Mouse (Mus musculus) intestine, embryonic 15.5 days (tissue): ENCODE results near the gene Tspyl4. TPM values are rescaled to one million over a fixed set of nuclear protein-coding genes. Genes with fewer than 3 reads are reported as not detected.
"Not testable (repeated sequence)": the region's sequence is repeated elsewhere in the genome, so short reads cannot be mapped to it uniquely, and the experiment has no call there.

ENCODE experiments used
- ATAC-seq: fragments of 200-750 bp; cut with Nextera tagmentation; 2 replicates; pipeline ENCODE4 v1.8.0; 2017; ENCODE audit warnings: moderate TSS enrichment, moderate library complexity
- H3K27ac ChIP-seq: fragments of 300-500 bp; sonication (generic); 2 replicates; pipeline ENCODE4 v1.5.1; 2015; ENCODE audit warnings: mild to moderate bottlenecking, inconsistent platforms
- H3K27me3 ChIP-seq: fragments of 300-500 bp; sonication (generic); replicated peaks from 2 replicates; pipeline ENCODE4 v1.6.1; 2015; ENCODE audit warnings: inconsistent platforms
- H3K36me3 ChIP-seq: fragments of 300-500 bp; sonication (generic); 2 replicates; pipeline ENCODE4 v1.6.1; 2015; ENCODE audit warnings: inconsistent platforms
- H3K4me1 ChIP-seq: fragments of 300-500 bp; sonication (generic); replicated peaks from 2 replicates; pipeline ENCODE4 v1.6.1; 2015; ENCODE audit warnings: inconsistent platforms
- H3K4me2 ChIP-seq: fragments of 300-500 bp; sonication (generic); replicated peaks from 2 replicates; pipeline ENCODE4 v1.6.1; 2015; ENCODE audit warnings: mild to moderate bottlenecking, inconsistent platforms
- H3K4me3 ChIP-seq: fragments of 300-500 bp; sonication (generic); replicated peaks from 2 replicates; pipeline ENCODE4 v1.5.1; 2015; ENCODE audit warnings: inconsistent platforms
- H3K9ac ChIP-seq: fragments of 300-500 bp; sonication (generic); 2 replicates; pipeline ENCODE4 v1.6.1; 2015; ENCODE audit warnings: inconsistent platforms
- H3K9me3 ChIP-seq: fragments of 300-500 bp; sonication (generic); 2 replicates; pipeline ENCODE4 v1.6.1; 2016; ENCODE audit warnings: inconsistent platforms
- WGBS: fragments of 180-500 bp; shearing (Covaris S2); methylation state at CpG from one replicate; pipeline ENCODE4 v1.1.7; 2015; 5-methylcytosine and 5-hydroxymethylcytosine counted together
- polyA plus RNA-seq: library from polyadenylated mRNA; unstranded; fragments of >200 nt; fragmentation: Nextera tagmentation; extraction: Ambion mirVana; gene quantifications from 2 replicates; pipeline ENCODE4 v1.2.1, GENCODE M21; 2015

The Tspyl4 gene
- 14.2 and 18.8 TPM in 2 replicates for polyA plus RNA-seq

- under 1% methylated on average over 38 of the region's 38 CpGs for WGBS
- Histone ChIP-seq H3K9ac (peak within 1 kb of the TSS; percentile 61), H3K4me2 (peak within 1 kb of the TSS; percentile 90), H3K27ac (peak within 1 kb of the TSS; percentile 42; the same call in 1 of the 2 replicates), H3K27me3 (no peaks in the 10 kb centered on the region), H3K36me3 (no peaks in the 10 kb centered on the region), H3K4me1 (0 out of 2 replicates have a peak, but pooled peaks cover 4% of the 10 kb centered on the region), H3K9me3 (no peaks in the 10 kb centered on the region), H3K4me3 (peak within 1 kb of the TSS; percentile 63)
- peak; percentile 99 for ATAC-seq
These were observed at the start of gene Tspyl4 for GRCm38 (mm10) chr10:34297299-34297979. Tspyl4 (plus strand) TSS chr10:34297442.

- Histone ChIP-seq H3K9ac (no peak overlapping the region), H3K36me3 (no peaks in the 10 kb centered on the region), H3K27ac (no peak overlapping the region), H3K4me3 (no peak overlapping the region), H3K9me3 (no peaks in the 10 kb centered on the region), H3K4me1 (no peaks in the 10 kb centered on the region), H3K4me2 (no peak overlapping the region), H3K27me3 (no peaks in the 10 kb centered on the region)
- WGBS: 29% methylated on average over 3 of the region's 3 CpGs
- ATAC-seq: no peak
These were observed 49.5 kb upstream of the Tspyl4 start for GRCm38 (mm10) chr10:34247757-34248156.

GRCm38 (mm10) chr10:34249594-34249993 lies 47.6 kb upstream of the Tspyl4 start:
- no peaks in the 10 kb centered on the region for H3K9me3 ChIP-seq
- H3K27ac ChIP-seq: no peak overlapping the region
- 42% methylated on average over 2 of the region's 2 CpGs for WGBS
- no peak for ATAC-seq
- H3K27me3 ChIP-seq: no peaks in the 10 kb centered on the region
- H3K36me3 ChIP-seq: no peaks in the 10 kb centered on the region
- no peak overlapping the region for H3K4me3 ChIP-seq
- H3K9ac ChIP-seq: no peak overlapping the region
- no peaks in the 10 kb centered on the region for H3K4me1 ChIP-seq
- H3K4me2 ChIP-seq: no peak overlapping the region

- H3K4me3 ChIP-seq, H3K36me3 ChIP-seq, H3K9me3 ChIP-seq, H3K4me1 ChIP-seq, H3K27ac ChIP-seq, ATAC-seq, H3K4me2 ChIP-seq, H3K9ac ChIP-seq, H3K27me3 ChIP-seq: not testable (repeated sequence)
- WGBS: 87% methylated on average over 9 of the region's 9 CpGs
These were observed 44.4 kb upstream of the Tspyl4 start for GRCm38 (mm10) chr10:34252833-34253232.

- no peaks in the 10 kb centered on the region for H3K4me1 ChIP-seq
- no peak overlapping the region for H3K4me3 ChIP-seq
- 86% methylated on average over 4 of the region's 4 CpGs for WGBS
These were observed 32.1 kb upstream of the Tspyl4 start for GRCm38 (mm10) chr10:34265106-34265505.

GRCm38 (mm10) chr10:34267312-34268070 lies 29.8 kb upstream of the Tspyl4 start:
- 65% methylated on average over 5 of the region's 5 CpGs for WGBS

More at GRCm38 (mm10) chr10:34265106-34265505, 32.1 kb upstream of the Tspyl4 start:
- Histone ChIP-seq H3K27ac (no peak overlapping the region), H3K9me3 (no peaks in the 10 kb centered on the region), H3K9ac (no peak overlapping the region), H3K4me2 (no peak overlapping the region), H3K36me3 (no peaks in the 10 kb centered on the region), H3K27me3 (no peaks in the 10 kb centered on the region)
- ATAC-seq: no peak

GRCm38 (mm10) chr10:34271681-34272080 lies 25.6 kb upstream of the Tspyl4 start:
- no peaks in the 10 kb centered on the region for H3K36me3 ChIP-seq
- H3K9ac ChIP-seq: no peak overlapping the region
- no peaks in the 10 kb centered on the region for H3K4me1 ChIP-seq
- ATAC-seq: no peak
- no peaks in the 10 kb centered on the region for H3K27me3 ChIP-seq
- H3K9me3 ChIP-seq: no peaks in the 10 kb centered on the region
- 59% methylated on average over 7 of the region's 7 CpGs for WGBS
- H3K4me2 ChIP-seq: no peak overlapping the region
- no peak overlapping the region for H3K4me3 ChIP-seq
- no peak overlapping the region for H3K27ac ChIP-seq

More at GRCm38 (mm10) chr10:34267312-34268070, 29.8 kb upstream of the Tspyl4 start:
- Histone ChIP-seq H3K36me3 (no peaks in the 10 kb centered on the region), H3K4me1 (no peaks in the 10 kb centered on the region), H3K27ac (no peak overlapping the region), H3K9ac (no peak overlapping the region), H3K27me3 (no peaks in the 10 kb centered on the region), H3K9me3 (no peaks in the 10 kb centered on the region), H3K4me3 (no peak overlapping the region), H3K4me2 (no peak overlapping the region)
- ATAC-seq: no peak

GRCm38 (mm10) chr10:34280591-34281175 lies 16.6 kb upstream of the Tspyl4 start:
- H3K27ac ChIP-seq: no peak overlapping the region
- no peak overlapping the region for H3K9ac ChIP-seq
- peak overlapping the region; percentile 54 for H3K4me2 ChIP-seq
- H3K4me3 ChIP-seq: no peak overlapping the region
- peaks cover 12% of the 10 kb centered on the region; the same call in 1 of the 2 replicates for H3K4me1 ChIP-seq
- H3K36me3 ChIP-seq: no peaks in the 10 kb centered on the region
- no peaks in the 10 kb centered on the region for H3K27me3 ChIP-seq
- H3K9me3 ChIP-seq: no peaks in the 10 kb centered on the region
- no peak for ATAC-seq
- WGBS: 26% methylated on average over 13 of the region's 13 CpGs

- H3K4me2 ChIP-seq: peak overlapping the region; percentile 74
- H3K4me3 ChIP-seq: peak overlapping the region; percentile 78
- H3K9ac ChIP-seq: peak overlapping the region; percentile 54
- H3K9me3 ChIP-seq: no peaks in the 10 kb centered on the region
- H3K36me3 ChIP-seq: no peaks in the 10 kb centered on the region
- ATAC-seq: peak; percentile 35
- H3K4me1 ChIP-seq: peaks cover 12% of the 10 kb centered on the region; the same call in 1 of the 2 replicates
- 20% methylated on average over 14 of the region's 14 CpGs for WGBS
- H3K27me3 ChIP-seq: no peaks in the 10 kb centered on the region
- H3K27ac ChIP-seq: peak overlapping the region; percentile 62; the same call in 1 of the 2 replicates
These were observed 15.9 kb upstream of the Tspyl4 start for GRCm38 (mm10) chr10:34281211-34281961.

- WGBS: under 1% methylated on average over 38 of the region's 38 CpGs
- peak; percentile 99 for ATAC-seq
- Histone ChIP-seq H3K27ac (peak within 1 kb of the TSS; percentile 62; the same call in 1 of the 2 replicates), H3K4me1 (peaks cover 12% of the 10 kb centered on the region; the same call in 1 of the 2 replicates), H3K9me3 (no peaks in the 10 kb centered on the region), H3K4me3 (peak within 1 kb of the TSS; percentile 78), H3K27me3 (no peaks in the 10 kb centered on the region), H3K9ac (peak within 1 kb of the TSS; percentile 78), H3K4me2 (peak within 1 kb of the TSS; percentile 74), H3K36me3 (no peaks in the 10 kb centered on the region)
These were observed 15.3 kb upstream of the Tspyl4 start, which contains the start of gene Tspyl1 for GRCm38 (mm10) chr10:34281962-34282388. Tspyl1 (plus strand) TSS chr10:34282190.

GRCm38 (mm10) chr10:34282420-34283238 lies 14.6 kb upstream of the Tspyl4 start:
- ATAC-seq: peak; percentile 72
- peaks cover 12% of the 10 kb centered on the region; the same call in 1 of the 2 replicates for H3K4me1 ChIP-seq
- H3K4me3 ChIP-seq: peak overlapping the region; percentile 78
- peak overlapping the region; percentile 49; the same call in 1 of the 2 replicates for H3K27ac ChIP-seq
- H3K4me2 ChIP-seq: peak overlapping the region; percentile 65
- H3K9me3 ChIP-seq: no peaks in the 10 kb centered on the region
- peak overlapping the region; percentile 78 for H3K9ac ChIP-seq
- 3% methylated on average over 47 of the region's 47 CpGs for WGBS
- peaks cover 6% of the 10 kb centered on the region; the same call in 1 of the 2 replicates for H3K36me3 ChIP-seq
- no peaks in the 10 kb centered on the region for H3K27me3 ChIP-seq
